Mouse (Mus musculus) forebrain, embryonic 11.5 days (tissue): ENCODE results near the gene Simc1. TPM values are rescaled to one million over a fixed set of nuclear protein-coding genes. Genes with fewer than 3 reads are reported as not detected.

Source experiments
- ATAC-seq: fragments of 200-750 bp; cut with Nextera tagmentation; replicated peaks from 2 replicates; pipeline ENCODE4 v1.8.0; 2017; ENCODE audit warnings: moderate TSS enrichment; ENCODE audit not compliant: low FRiP score
- DNase-seq: peaks from one replicate; pipeline ENCODE4 v3.0.0-alpha.2; 2017; ENCODE audit warnings: low spot score
- H3K27ac ChIP-seq: fragments of 300-500 bp; sonication (generic); 2 replicates; pipeline ENCODE4 v1.5.1; 2014; ENCODE audit warnings: low read depth, low read length
- H3K27me3 ChIP-seq: fragments of 300-500 bp; sonication (generic); 2 replicates; pipeline ENCODE4 v1.6.1; 2014; ENCODE audit warnings: mild to moderate bottlenecking, low read length, mixed read lengths; ENCODE audit not compliant: control insufficient read depth, insufficient read depth
- H3K36me3 ChIP-seq: fragments of 300-500 bp; sonication (generic); 2 replicates; pipeline ENCODE4 v1.6.1; 2014; ENCODE audit warnings: mild to moderate bottlenecking, low read length, moderate library complexity, mixed read lengths; ENCODE audit not compliant: control insufficient read depth, insufficient read depth
- H3K4me1 ChIP-seq: fragments of 300-500 bp; sonication (generic); replicated peaks from 2 replicates; pipeline ENCODE4 v1.6.1; 2014; ENCODE audit warnings: low read length, mixed read lengths; ENCODE audit not compliant: control insufficient read depth, insufficient read depth
- H3K4me2 ChIP-seq: fragments of 300-500 bp; sonication (generic); 2 replicates; pipeline ENCODE4 v1.6.1; 2014; ENCODE audit warnings: low read depth, mild to moderate bottlenecking, low read length, moderate library complexity, mixed read lengths; ENCODE audit not compliant: severe bottlenecking
- H3K4me3 ChIP-seq: fragments of 300-500 bp; sonication (generic); 2 replicates; pipeline ENCODE4 v1.5.1; 2014; ENCODE audit warnings: low read depth, low read length
- H3K9ac ChIP-seq: fragments of 300-500 bp; sonication (generic); 2 replicates; pipeline ENCODE4 v1.6.1; 2014; ENCODE audit warnings: low read length
- H3K9me3 ChIP-seq: fragments of 300-500 bp; sonication (generic); 2 replicates; pipeline ENCODE4 v1.6.1; 2016; ENCODE audit warnings: low read length, mixed read lengths; ENCODE audit not compliant: control insufficient read depth
- WGBS: fragments of 180-500 bp; shearing (Covaris S2); extraction: QIAGEN DNeasy Blood & Tissue Kit; methylation state at CpG from one replicate; pipeline ENCODE4 v1.1.7; 2014; 5-methylcytosine and 5-hydroxymethylcytosine counted together
- polyA plus RNA-seq: library from polyadenylated mRNA; unstranded; fragments of >200 nt; fragmentation: Nextera tagmentation; extraction: Ambion mirVana; gene quantifications from 2 replicates; pipeline ENCODE4 v1.2.1, GENCODE M21; 2014

Simc1 gene
- polyA plus RNA-seq, 1 experiment from 2014 or later = 18.6 TPM

DNA sequence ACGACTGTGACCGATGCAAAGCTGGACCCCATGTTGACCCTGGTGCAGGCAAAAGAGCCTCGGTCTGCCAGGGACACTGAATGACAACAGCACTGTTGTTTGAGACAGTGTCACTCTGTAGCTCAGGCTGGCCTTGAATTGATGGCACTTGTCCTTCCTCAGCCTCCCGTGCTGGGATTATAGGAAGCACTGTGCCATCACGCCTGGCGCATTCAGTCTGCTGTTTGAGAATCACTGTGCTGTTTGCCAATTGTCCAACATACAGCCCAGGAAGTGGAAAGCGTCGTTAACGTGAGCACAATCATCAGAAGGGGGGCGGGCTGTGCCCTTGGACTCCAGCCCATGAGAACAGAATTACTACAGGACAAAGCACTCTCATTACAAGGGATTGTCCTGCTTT, 78.5 kb downstream of the Simc1 start:
- ATAC-seq = no peak
- H3K4me3 ChIP-seq = no peak overlapping the region
- WGBS = 77% methylated on average over 10 of the region's 10 CpGs
- H3K36me3 ChIP-seq = no peaks in the 10 kb centered on the region; the same call in 1 of the 2 replicates
- no peaks in the 10 kb centered on the region for H3K27me3 ChIP-seq
- H3K9me3 ChIP-seq = no peaks in the 10 kb centered on the region
- no peak for DNase-seq
- H3K27ac ChIP-seq = no peak overlapping the region
- no peaks in the 10 kb centered on the region for H3K4me1 ChIP-seq
- H3K9ac ChIP-seq = no peak overlapping the region
- H3K4me2 ChIP-seq = no peak overlapping the region

DNA sequence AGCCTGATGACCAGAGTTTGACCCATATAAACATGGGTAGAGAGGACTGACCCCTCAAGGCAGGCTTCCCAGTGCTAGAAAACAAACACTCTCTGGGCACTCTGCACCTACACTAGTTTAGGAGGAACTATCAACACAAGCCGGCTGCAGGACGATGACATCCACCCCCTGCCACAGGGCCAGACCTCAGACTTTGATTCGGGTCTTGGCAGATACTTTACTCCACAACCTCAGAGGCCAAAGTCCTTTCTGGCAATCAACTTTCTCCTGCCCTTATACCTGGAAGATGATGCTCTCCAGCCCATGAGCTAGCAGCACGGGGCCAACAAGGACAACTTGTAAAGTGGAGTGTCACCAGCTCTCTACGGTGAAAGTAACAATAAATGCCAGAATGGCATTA, 79.3 kb downstream of the Simc1 start:
- Histone ChIP-seq H3K4me3 (no peak overlapping the region), H3K27me3 (no peaks in the 10 kb centered on the region), H3K27ac (no peak overlapping the region), H3K9ac (no peak overlapping the region), H3K9me3 (no peaks in the 10 kb centered on the region), H3K36me3 (no peaks in the 10 kb centered on the region; the same call in 1 of the 2 replicates), H3K4me2 (no peak overlapping the region), H3K4me1 (no peaks in the 10 kb centered on the region)
- ATAC-seq = no peak
- no peak for DNase-seq
- WGBS = 90% methylated on average over 5 of the region's 5 CpGs

DNA sequence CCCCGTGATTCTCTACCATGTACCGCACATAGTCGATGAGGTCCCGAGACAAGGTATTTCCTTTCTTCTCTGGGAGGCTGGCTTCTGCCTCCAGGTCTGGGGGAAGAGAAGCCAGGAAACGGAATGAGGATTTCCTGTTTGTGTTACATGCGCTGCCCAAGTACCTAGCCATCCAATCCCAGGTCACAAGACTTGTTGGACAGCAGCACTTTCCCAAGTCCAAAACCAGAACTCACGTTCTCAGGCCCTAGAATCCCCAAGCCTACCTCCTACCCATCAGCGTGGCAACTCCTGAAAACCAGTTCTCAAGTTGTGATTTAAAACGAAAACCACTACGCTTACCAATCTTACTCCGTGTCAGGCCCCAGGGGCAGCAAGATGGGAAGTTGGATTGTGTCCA, 82.3 kb downstream of the Simc1 start:
- no peak for ATAC-seq
- Histone ChIP-seq H3K4me2 (no peak overlapping the region), H3K4me1 (no peaks in the 10 kb centered on the region), H3K4me3 (no peak overlapping the region), H3K36me3 (no peaks in the 10 kb centered on the region; the same call in 1 of the 2 replicates), H3K9me3 (no peaks in the 10 kb centered on the region), H3K27ac (no peak overlapping the region), H3K9ac (no peak overlapping the region), H3K27me3 (no peaks in the 10 kb centered on the region)
- DNase-seq = no peak
- 92% methylated on average over 11 of the region's 11 CpGs for WGBS

DNA sequence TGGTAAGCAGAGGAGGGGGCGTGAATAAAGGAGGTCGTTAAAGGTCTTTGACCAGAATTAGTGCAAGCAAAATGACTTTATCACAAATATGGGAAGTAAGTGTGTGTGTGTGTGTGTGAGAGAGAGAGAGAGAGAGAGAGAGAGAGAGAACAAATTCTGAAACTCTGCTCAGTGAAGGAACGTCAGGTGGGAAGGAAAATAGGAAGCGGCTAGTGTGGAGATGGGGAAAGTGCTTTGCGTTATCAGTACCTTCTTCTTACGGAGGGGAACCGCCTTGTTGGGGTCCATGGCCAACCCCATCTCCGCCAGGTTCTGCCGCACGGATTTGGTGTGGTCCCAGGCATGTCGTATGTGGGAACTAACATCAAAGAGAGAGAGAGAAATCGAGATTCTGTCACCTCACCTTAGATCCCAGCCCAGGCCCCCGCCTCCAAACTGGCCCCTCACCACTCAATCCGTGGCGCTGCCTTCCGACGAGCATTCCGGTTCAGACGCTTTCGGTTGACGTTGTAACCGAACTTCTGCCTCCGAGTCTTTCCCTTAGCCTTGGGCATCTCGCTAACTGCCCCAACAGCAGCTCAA, 85.9 kb downstream of the Simc1 start:
- Histone ChIP-seq H3K9me3 (no peaks in the 10 kb centered on the region), H3K4me2 (peak overlapping the region; percentile 43), H3K27ac (no peak overlapping the region), H3K36me3 (no peaks in the 10 kb centered on the region; the same call in 1 of the 2 replicates), H3K4me1 (0 out of 2 replicates have a peak, but pooled peaks cover 3% of the 10 kb centered on the region), H3K27me3 (no peaks in the 10 kb centered on the region), H3K4me3 (peak overlapping the region; percentile 80), H3K9ac (peak overlapping the region; percentile 86)
- WGBS = 2% methylated on average over 24 of the region's 24 CpGs
- ATAC-seq (no peak; the same call in 1 of the 2 replicates), DNase-seq (no peak)

DNA sequence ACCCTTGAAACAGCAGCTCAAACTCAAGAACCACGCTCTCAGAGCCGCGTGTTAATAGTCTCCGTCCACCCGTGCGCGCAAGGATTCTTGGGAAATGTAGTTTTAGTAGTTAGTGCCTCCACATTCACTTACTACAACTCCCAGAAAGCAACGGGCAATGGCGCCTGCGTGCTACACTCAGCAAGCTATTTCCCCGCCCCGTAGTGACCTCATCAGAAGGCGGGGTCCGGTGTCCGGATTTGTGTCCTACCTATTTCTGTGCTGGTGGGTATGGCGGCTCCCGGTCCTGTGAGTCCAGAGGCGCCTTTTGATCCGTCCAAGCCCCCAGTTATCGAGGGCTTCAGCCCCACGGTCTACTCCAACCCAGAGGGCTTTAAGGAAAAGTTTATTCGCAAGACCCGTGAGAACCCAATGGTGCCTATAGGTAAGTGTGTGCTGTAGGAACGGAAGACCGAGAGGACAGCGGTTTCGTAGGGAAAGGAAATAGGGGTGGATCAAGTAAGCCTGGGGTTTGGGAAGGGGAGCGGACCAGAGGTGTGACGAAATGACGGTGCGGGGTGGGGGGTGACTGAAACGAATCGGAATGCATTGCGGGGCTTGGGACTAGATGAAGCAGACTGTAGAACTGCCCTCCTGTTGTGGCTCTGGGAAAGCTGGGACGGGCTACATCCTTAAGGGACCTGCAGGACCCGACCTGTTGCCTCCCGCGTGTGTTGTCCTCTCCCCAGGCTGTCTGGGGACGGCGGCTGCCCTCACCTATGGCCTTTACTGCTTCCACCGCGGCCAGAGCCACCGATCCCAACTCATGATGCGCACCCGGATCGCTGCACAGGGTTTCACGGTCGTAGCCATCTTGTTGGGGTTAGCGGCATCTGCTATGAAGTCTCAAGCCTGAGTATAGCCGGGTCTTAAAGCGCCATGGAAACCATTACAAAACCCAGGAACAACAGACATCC, 86.7 kb downstream of the Simc1 start, which contains the start of the genes Nop16 and Higd2a:
Nop16 (minus strand) TSS at position 95 of the 956 bp plus-strand sequence.
Higd2a (plus strand) TSS at position 212 of the 956 bp plus-strand sequence.
- peak; percentile 96 for ATAC-seq
- peak within 1 kb of the TSS; percentile 60 for H3K4me2 ChIP-seq
- under 1% methylated on average over 51 of the region's 51 CpGs for WGBS

DNA sequence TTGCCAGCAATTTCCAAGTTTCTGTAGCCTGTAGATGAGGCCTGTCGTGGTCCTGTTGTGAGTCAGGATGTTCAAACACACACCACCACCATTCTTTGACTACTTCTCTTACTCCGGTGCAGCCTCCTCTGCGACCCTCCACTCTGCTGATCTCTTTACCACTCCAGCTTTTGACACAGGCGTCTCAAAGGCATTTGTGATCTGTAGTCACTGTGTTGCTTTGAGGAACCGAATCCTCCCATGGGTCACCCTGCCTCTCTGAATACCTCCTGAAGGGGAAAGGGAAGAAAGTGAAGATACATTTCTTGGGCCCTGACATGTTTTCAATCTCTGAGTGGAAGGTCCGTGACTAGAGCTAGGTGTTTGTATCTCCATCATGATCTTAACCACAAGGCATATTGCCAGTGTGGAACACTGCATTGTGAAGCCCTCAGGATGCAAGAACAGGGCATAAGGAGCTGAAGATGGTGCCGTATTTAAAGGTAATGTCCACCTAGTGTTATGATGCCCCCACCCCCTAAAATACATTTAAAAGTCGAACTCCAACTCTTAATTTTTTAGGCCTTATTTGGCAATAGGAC, 88.3 kb downstream of the Simc1 start:
- no peak overlapping the region for H3K4me3 ChIP-seq
- no peak overlapping the region for H3K9ac ChIP-seq
- H3K4me1 ChIP-seq = 0 out of 2 replicates have a peak, but pooled peaks cover 3% of the 10 kb centered on the region
- H3K36me3 ChIP-seq = no peaks in the 10 kb centered on the region
- H3K27ac ChIP-seq = no peak overlapping the region
- DNase-seq (no peak), ATAC-seq (no peak)
- H3K9me3 ChIP-seq = no peaks in the 10 kb centered on the region
- no peak overlapping the region for H3K4me2 ChIP-seq
- WGBS = 87% methylated on average over 8 of the region's 8 CpGs
- no peaks in the 10 kb centered on the region for H3K27me3 ChIP-seq

More for the DNA sequence above, 86.7 kb downstream of the Simc1 start, which contains the start of the genes Nop16 and Higd2a:
- no peaks in the 10 kb centered on the region for H3K9me3 ChIP-seq
- DNase-seq = peak; percentile 98
- H3K9ac ChIP-seq = peak within 1 kb of the TSS; percentile 86
- no peaks in the 10 kb centered on the region for H3K27me3 ChIP-seq
- H3K4me1 ChIP-seq = 0 out of 2 replicates have a peak, but pooled peaks cover 3% of the 10 kb centered on the region
- H3K27ac ChIP-seq = peak within 1 kb of the TSS; percentile 62
- H3K4me3 ChIP-seq = peak within 1 kb of the TSS; percentile 80
- no peaks in the 10 kb centered on the region; the same call in 1 of the 2 replicates for H3K36me3 ChIP-seq

DNA sequence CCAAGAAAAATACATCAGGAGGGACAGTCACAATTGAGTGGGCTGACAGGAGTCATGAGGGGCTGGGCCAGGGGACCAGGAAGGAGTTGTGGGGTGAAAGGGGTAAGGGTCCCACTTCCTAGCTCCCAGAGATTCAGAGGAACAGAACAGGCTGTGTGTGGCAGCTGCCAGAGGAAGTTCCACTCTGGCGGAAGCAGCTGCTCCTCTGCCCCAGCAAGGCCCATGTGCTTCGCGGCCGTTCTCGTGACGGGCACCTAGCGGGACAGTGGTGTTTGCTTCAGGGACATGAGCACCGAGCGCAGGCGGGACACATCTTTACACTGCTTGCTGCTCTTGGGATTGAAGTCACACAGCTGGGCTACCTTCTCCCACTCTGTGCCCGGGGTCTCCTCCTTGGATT, 90.0 kb downstream of the Simc1 start:
- Histone ChIP-seq H3K4me3 (no peak overlapping the region), H3K27me3 (no peaks in the 10 kb centered on the region), H3K4me2 (no peak overlapping the region), H3K4me1 (0 out of 2 replicates have a peak, but pooled peaks cover 3% of the 10 kb centered on the region), H3K9me3 (no peaks in the 10 kb centered on the region), H3K9ac (no peak overlapping the region), H3K36me3 (no peaks in the 10 kb centered on the region), H3K27ac (no peak overlapping the region)
- no peak for ATAC-seq
- WGBS = 91% methylated on average over 11 of the region's 11 CpGs
- DNase-seq = no peak

DNA sequence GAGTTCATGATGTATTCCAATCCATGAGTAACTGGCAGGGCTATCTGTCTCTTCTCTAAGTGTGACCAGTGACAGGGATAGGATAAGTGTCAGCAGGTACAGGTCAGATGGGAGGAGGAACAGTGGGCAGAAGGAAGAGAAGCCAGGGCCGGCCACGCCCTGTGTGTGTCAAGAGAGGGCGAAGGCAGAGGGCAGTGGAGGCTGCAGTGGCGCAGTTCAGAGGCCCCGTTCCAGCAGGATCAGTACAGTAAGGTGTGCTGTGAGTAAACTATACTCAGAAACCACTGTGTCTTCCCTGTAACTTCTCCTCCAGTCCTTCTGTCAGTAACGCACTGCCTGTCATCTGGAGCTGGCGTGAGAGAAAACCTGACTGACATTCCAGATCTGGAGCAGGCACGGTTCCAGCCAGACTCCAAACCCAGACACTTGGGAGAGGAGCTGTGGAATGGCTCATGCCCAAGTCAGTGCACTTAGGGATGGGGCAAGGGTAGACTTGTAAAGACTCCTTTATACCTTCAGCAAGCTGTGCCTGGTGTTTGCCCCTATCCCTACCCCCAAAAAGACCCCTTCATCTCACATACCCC, 92.6 kb downstream of the Simc1 start:
- DNase-seq (no peak), ATAC-seq (no peak)
- H3K4me2 ChIP-seq = no peak overlapping the region
- H3K9ac ChIP-seq = no peak overlapping the region
- H3K27ac ChIP-seq = no peak overlapping the region
- peaks cover 2% of the 10 kb centered on the region for H3K27me3 ChIP-seq
- 0 out of 2 replicates have a peak, but pooled peaks cover 3% of the 10 kb centered on the region for H3K4me1 ChIP-seq
- no peak overlapping the region for H3K4me3 ChIP-seq
- H3K9me3 ChIP-seq = no peaks in the 10 kb centered on the region
- H3K36me3 ChIP-seq = no peaks in the 10 kb centered on the region
- WGBS = 90% methylated on average over 8 of the region's 8 CpGs
